Mouse (Mus musculus): ENCODE results near the gene Tnfaip2. TPM values are rescaled to one million over a fixed set of nuclear protein-coding genes. Genes with fewer than 3 reads are reported as not detected.
A peak's percentile ranks its signal among the peaks of the same experiment; 100 is the strongest.

Tnfaip2 gene
- polyA plus RNA-seq, 1 experiment = 11.3 TPM

- Histone ChIP-seq H3K27me3 (replicated peaks) (peaks cover 42% of the 10 kb centered on the region), H3K36me3 (replicated peaks; ENCODE audit: low read length) (peaks cover 48% of the 10 kb centered on the region)
Observed at GRCm38 (mm10) chr12:111443921-111444831, 1.9 kb downstream of the Tnfaip2 start.

GRCm38 (mm10) chr12:111445161-111445889 lies 3.1 kb downstream of the Tnfaip2 start:
- peaks cover 93% of the 10 kb centered on the region for H3K4me1 ChIP-seq
- H3K4me3 ChIP-seq (replicated peaks) = peak overlapping the region; percentile 75
- no peaks in the 10 kb centered on the region for H3K9me3 ChIP-seq
- TF ChIP-seq FLI1 (IDR thresholded peaks at IDR 0.05; ENCODE audit: low read length) = no peak
- TF ChIP-seq GATA1 (IDR thresholded peaks at IDR 0.05; ENCODE audit: borderline replicate concordance, low read length) = no peak
- peaks cover 47% of the 10 kb centered on the region for H3K27me3 ChIP-seq (replicated peaks)
- peaks cover 60% of the 10 kb centered on the region for H3K36me3 ChIP-seq (replicated peaks; ENCODE audit: low read length)

More at GRCm38 (mm10) chr12:111443921-111444831, 1.9 kb downstream of the Tnfaip2 start:
- Histone ChIP-seq H3K4me1 (peaks cover 84% of the 10 kb centered on the region), H3K4me3 (replicated peaks) (peak overlapping the region; percentile 94), H3K9me3 (peaks cover 4% of the 10 kb centered on the region; the same call in 1 of the 2 replicates)
- no peak for TF ChIP-seq FLI1 (IDR thresholded peaks at IDR 0.05; ENCODE audit: low read length)
- no peak for TF ChIP-seq GATA1 (IDR thresholded peaks at IDR 0.05; ENCODE audit: borderline replicate concordance, low read length)

GRCm38 (mm10) chr12:111445890-111446613 lies 3.8 kb downstream of the Tnfaip2 start:
- H3K27me3 ChIP-seq (replicated peaks) = peaks cover 51% of the 10 kb centered on the region
- H3K36me3 ChIP-seq (replicated peaks; ENCODE audit: low read length) = peaks cover 67% of the 10 kb centered on the region
- H3K9me3 ChIP-seq = no peaks in the 10 kb centered on the region
- H3K4me1 ChIP-seq = peaks cover 95% of the 10 kb centered on the region
- peak overlapping the region; percentile 75 for H3K4me3 ChIP-seq (replicated peaks)
- TF ChIP-seq FLI1 (IDR thresholded peaks at IDR 0.05; ENCODE audit: low read length) = no peak
- TF ChIP-seq GATA1 (IDR thresholded peaks at IDR 0.05; ENCODE audit: borderline replicate concordance, low read length) = no peak

- TF ChIP-seq FLI1 (IDR thresholded peaks at IDR 0.05; ENCODE audit: low read length) (no peak), GATA1 (IDR thresholded peaks at IDR 0.05; ENCODE audit: borderline replicate concordance, low read length) (no peak)
- Histone ChIP-seq H3K36me3 (replicated peaks; ENCODE audit: low read length) (peaks cover 74% of the 10 kb centered on the region), H3K4me3 (replicated peaks) (peak overlapping the region; percentile 67), H3K9me3 (no peaks in the 10 kb centered on the region), H3K27me3 (replicated peaks) (peaks cover 56% of the 10 kb centered on the region), H3K4me1 (peaks cover 88% of the 10 kb centered on the region)
Observed at GRCm38 (mm10) chr12:111446745-111447144, 4.5 kb downstream of the Tnfaip2 start.

GRCm38 (mm10) chr12:111447350-111447749 lies 5.1 kb downstream of the Tnfaip2 start:
- peaks cover 82% of the 10 kb centered on the region for H3K4me1 ChIP-seq
- no peaks in the 10 kb centered on the region for H3K9me3 ChIP-seq
- H3K36me3 ChIP-seq (replicated peaks; ENCODE audit: low read length) = peaks cover 80% of the 10 kb centered on the region
- H3K27me3 ChIP-seq (replicated peaks) = peaks cover 55% of the 10 kb centered on the region
- no peak overlapping the region for H3K4me3 ChIP-seq (replicated peaks)
- no peak for TF ChIP-seq FLI1 (IDR thresholded peaks at IDR 0.05; ENCODE audit: low read length)
- TF ChIP-seq GATA1 (IDR thresholded peaks at IDR 0.05; ENCODE audit: borderline replicate concordance, low read length) = no peak

GRCm38 (mm10) chr12:111447898-111448760 lies 5.9 kb downstream of the Tnfaip2 start:
- H3K4me1 ChIP-seq = peaks cover 78% of the 10 kb centered on the region
- peaks cover 59% of the 10 kb centered on the region for H3K27me3 ChIP-seq (replicated peaks)
- no peaks in the 10 kb centered on the region for H3K9me3 ChIP-seq
- TF ChIP-seq GATA1 (IDR thresholded peaks at IDR 0.05; ENCODE audit: borderline replicate concordance, low read length) (no peak), FLI1 (IDR thresholded peaks at IDR 0.05; ENCODE audit: low read length) (no peak)
- peaks cover 88% of the 10 kb centered on the region for H3K36me3 ChIP-seq (replicated peaks; ENCODE audit: low read length)
- H3K4me3 ChIP-seq (replicated peaks) = peak overlapping the region; percentile 21

- no peak overlapping the region for H3K4me3 ChIP-seq (replicated peaks)
- H3K27me3 ChIP-seq (replicated peaks) = peaks cover 68% of the 10 kb centered on the region
- H3K36me3 ChIP-seq (replicated peaks; ENCODE audit: low read length) = peaks cover 98% of the 10 kb centered on the region
- TF ChIP-seq FLI1 (IDR thresholded peaks at IDR 0.05; ENCODE audit: low read length) (no peak), GATA1 (IDR thresholded peaks at IDR 0.05; ENCODE audit: borderline replicate concordance, low read length) (no peak)
- no peaks in the 10 kb centered on the region for H3K9me3 ChIP-seq
- peaks cover 70% of the 10 kb centered on the region for H3K4me1 ChIP-seq
Observed at GRCm38 (mm10) chr12:111448931-111449705, 6.8 kb downstream of the Tnfaip2 start.

GRCm38 (mm10) chr12:111450359-111450758 lies 8.1 kb downstream of the Tnfaip2 start:
- TF ChIP-seq GATA1 (IDR thresholded peaks at IDR 0.05; ENCODE audit: borderline replicate concordance, low read length) (no peak), FLI1 (IDR thresholded peaks at IDR 0.05; ENCODE audit: low read length) (no peak)
- Histone ChIP-seq H3K36me3 (replicated peaks; ENCODE audit: low read length) (peaks cover 96% of the 10 kb centered on the region), H3K4me3 (replicated peaks) (no peak overlapping the region), H3K4me1 (peaks cover 62% of the 10 kb centered on the region), H3K9me3 (no peaks in the 10 kb centered on the region), H3K27me3 (replicated peaks) (peaks cover 72% of the 10 kb centered on the region)
